Mouse (Mus musculus) MEL (cell line): Measurements from ENCODE around the gene Tmem274. TPM values are rescaled to one million over a fixed set of nuclear protein-coding genes. Genes with fewer than 3 reads are reported as not detected.

Experiments used
- DNase-seq: peaks from one replicate; pipeline ENCODE4 v3.0.0; 2011; ENCODE audit warnings: low read depth, low spot score
- H3K27ac ChIP-seq: 2 replicates; pipeline ENCODE4 v1.5.1; 2012; ENCODE audit warnings: low read depth, mild to moderate bottlenecking, control low read depth, low read length, moderate library complexity; ENCODE audit not compliant: control insufficient read depth
- H3K27me3 ChIP-seq, 2 experiments: fragments of 150-350 bp in 1 of 2; sonication (generic) in 1 of 2; 2 replicates each; pipeline ENCODE4 v1.6.1; 2012; ENCODE audit warnings: low read length in 2 of 2, mild to moderate bottlenecking in 2 of 2, improper control_type of control experiment in 1 of 2, moderate library complexity in 1 of 2; ENCODE audit not compliant: insufficient read depth in 2 of 2, control insufficient read depth in 1 of 2
- H3K36me3 ChIP-seq, 2 experiments: 2 replicates each; pipeline ENCODE4 v1.6.1; 2012 to 2014; ENCODE audit warnings: low read length in 2 of 2, improper control_type of control experiment in 1 of 2, inconsistent platforms in 1 of 2, mild to moderate bottlenecking in 1 of 2; ENCODE audit not compliant: insufficient read depth in 2 of 2, control insufficient read depth in 1 of 2
- H3K4me1 ChIP-seq, 2 experiments: fragments of 150-350 bp in 1 of 2; sonication (generic) in 1 of 2; 2 replicates each; pipeline ENCODE4 v1.6.1; 2012; ENCODE audit warnings: low read length in 2 of 2, improper control_type of control experiment in 1 of 2, mild to moderate bottlenecking in 1 of 2; ENCODE audit not compliant: insufficient read depth in 2 of 2, control insufficient read depth in 1 of 2
- H3K4me3 ChIP-seq, 2 experiments: fragments of 150-350 bp in 1 of 2; sonication (generic) in 1 of 2; 2 replicates each; pipeline ENCODE4 v1.5.1; 2012; ENCODE audit warnings: low read depth in 2 of 2, low read length in 2 of 2, mild to moderate bottlenecking in 2 of 2, moderate library complexity in 2 of 2, control low read depth in 1 of 2, improper control_type of control experiment in 1 of 2; ENCODE audit not compliant: control insufficient read depth in 1 of 2, insufficient read depth in 1 of 2
- H3K79me2 ChIP-seq: 2 replicates; pipeline ENCODE4 v1.6.1; 2012; ENCODE audit warnings: mild to moderate bottlenecking, low read length, moderate library complexity; ENCODE audit not compliant: control insufficient read depth, poor library complexity, insufficient read depth
- H3K9ac ChIP-seq: 2 replicates; pipeline ENCODE4 v1.6.1; 2012; ENCODE audit warnings: low read depth, mild to moderate bottlenecking, control low read depth, low read length, moderate library complexity; ENCODE audit not compliant: control insufficient read depth, poor library complexity, severe bottlenecking
- H3K9me3 ChIP-seq: fragments of 150-350 bp; sonication (generic); replicated peaks from 2 replicates; pipeline ENCODE4 v1.6.1; 2012; ENCODE audit warnings: mild to moderate bottlenecking, low read length, improper control_type of control experiment, moderate library complexity; ENCODE audit not compliant: insufficient read depth
- BHLHE40 ChIP-seq: IDR thresholded peaks from 2 replicates; pipeline ENCODE4 v1.6.1; 2012; ENCODE audit warnings: low read depth, mild to moderate bottlenecking, inconsistent platforms, low read length, improper control_type of control experiment, borderline replicate concordance
- CHD2 ChIP-seq: IDR thresholded peaks from 2 replicates; pipeline ENCODE4 v1.6.1; 2011; ENCODE audit warnings: low read length, improper control_type of control experiment
- E2F4 ChIP-seq: IDR thresholded peaks from 2 replicates; pipeline ENCODE4 v1.6.1; 2011; ENCODE audit warnings: low read depth, low read length, improper control_type of control experiment, borderline replicate concordance
- GABPA ChIP-seq: IDR thresholded peaks from 2 replicates; pipeline ENCODE4 v1.6.1; 2012; ENCODE audit warnings: low read depth, mild to moderate bottlenecking, inconsistent platforms, low read length, improper control_type of control experiment, moderate library complexity
- HCFC1 ChIP-seq: IDR thresholded peaks from 2 replicates; pipeline ENCODE4 v1.6.1; 2012; ENCODE audit warnings: low read depth, mild to moderate bottlenecking, inconsistent platforms, low read length, improper control_type of control experiment, moderate library complexity
- KAT2A ChIP-seq: conservative IDR thresholded peaks from 2 replicates; pipeline ENCODE4 v1.6.1; 2012; ENCODE audit warnings: low read depth, low read length, improper control_type of control experiment, inconsistent platforms
- MAFK ChIP-seq: IDR thresholded peaks from 2 replicates; pipeline ENCODE4 v1.6.1; 2011; ENCODE audit warnings: low read depth, mild to moderate bottlenecking, low read length, improper control_type of control experiment, borderline replicate concordance
- MAX ChIP-seq: IDR thresholded peaks from 2 replicates; pipeline ENCODE4 v1.6.1; 2011; ENCODE audit warnings: low read length, improper control_type of control experiment
- MXI1 ChIP-seq: IDR thresholded peaks from 2 replicates; pipeline ENCODE4 v1.6.1; 2011; ENCODE audit warnings: mild to moderate bottlenecking, low read depth, low read length, improper control_type of control experiment
- MYB ChIP-seq: IDR thresholded peaks from 2 replicates; pipeline ENCODE4 v1.6.1; 2011; ENCODE audit warnings: mild to moderate bottlenecking, low read depth, low read length, improper control_type of control experiment
- NELFE ChIP-seq: IDR thresholded peaks from 2 replicates; pipeline ENCODE4 v1.6.1; 2011; ENCODE audit warnings: low read depth, low read length, improper control_type of control experiment
- NRF1 ChIP-seq: IDR thresholded peaks from 2 replicates; pipeline ENCODE4 v1.6.1; 2014; ENCODE audit warnings: low read depth, mild to moderate bottlenecking, inconsistent platforms, low read length, improper control_type of control experiment, moderate library complexity; ENCODE audit not compliant: poor library complexity, insufficient read depth, severe bottlenecking
- POLR2AphosphoS2 ChIP-seq: IDR thresholded peaks from 2 replicates; pipeline ENCODE4 v1.6.1; 2011; ENCODE audit warnings: low read length, improper control_type of control experiment
- RAD21 ChIP-seq: IDR thresholded peaks from 2 replicates; pipeline ENCODE4 v1.6.1; 2011; ENCODE audit warnings: mild to moderate bottlenecking, low read depth, low read length, improper control_type of control experiment
- RCOR1 ChIP-seq: IDR thresholded peaks from 2 replicates; pipeline ENCODE4 v1.6.1; 2012; ENCODE audit warnings: low read depth, mild to moderate bottlenecking, inconsistent platforms, low read length, improper control_type of control experiment
- TAL1 ChIP-seq: IDR thresholded peaks from 2 replicates; pipeline ENCODE4 v1.6.1; 2012; ENCODE audit warnings: mild to moderate bottlenecking, inconsistent platforms, low read length, moderate library complexity, mixed read lengths
- TCF12 ChIP-seq: IDR thresholded peaks from 2 replicates; pipeline ENCODE4 v1.6.1; 2014; ENCODE audit warnings: low read depth, mild to moderate bottlenecking, inconsistent platforms, low read length, improper control_type of control experiment, moderate library complexity
- UBTF ChIP-seq: IDR thresholded peaks from 2 replicates; pipeline ENCODE4 v1.6.1; 2012; ENCODE audit warnings: low read depth, mild to moderate bottlenecking, inconsistent platforms, low read length, improper control_type of control experiment, moderate library complexity, borderline replicate concordance; ENCODE audit not compliant: insufficient read depth
- USF2 ChIP-seq, 2 experiments: IDR thresholded peaks; 2 replicates each; pipeline ENCODE4 v1.6.1; 2011 to 2012; ENCODE audit warnings: improper control_type of control experiment in 2 of 2, low read length in 2 of 2, borderline replicate concordance in 1 of 2, inconsistent platforms in 1 of 2, low read depth in 1 of 2, mild to moderate bottlenecking in 1 of 2; ENCODE audit not compliant: insufficient read depth in 1 of 2
- ZKSCAN1 ChIP-seq: IDR thresholded peaks from 2 replicates; pipeline ENCODE4 v1.6.1; 2012; ENCODE audit warnings: low read depth, mild to moderate bottlenecking, inconsistent platforms, low read length, improper control_type of control experiment, moderate library complexity
- polyA plus RNA-seq, 2 experiments: library from polyadenylated mRNA; stranded (reverse) in 1 of 2; unstranded in 1 of 2; fragments of >175 nt in 1 of 2; fragments of >200 nt in 1 of 2; gene quantifications; 2 replicates each; pipeline versions ENCODE4 v1.2.1 to v1.2.4; 2012; ENCODE audit warnings: low replicate concordance in 2 of 2, low read depth in 1 of 2; ENCODE audit not compliant: insufficient read length in 2 of 2, insufficient read depth in 1 of 2, missing spikeins in 1 of 2
- total RNA-seq: library from RNA; depleted of rRNA; stranded (reverse); fragments of 300-350 nt; gene quantifications from 2 replicates; pipeline ENCODE4 v1.2.3, GENCODE M21; 2012

Tmem274 gene
- total and polyA plus RNA-seq, 3 experiments = not detected

DNA sequence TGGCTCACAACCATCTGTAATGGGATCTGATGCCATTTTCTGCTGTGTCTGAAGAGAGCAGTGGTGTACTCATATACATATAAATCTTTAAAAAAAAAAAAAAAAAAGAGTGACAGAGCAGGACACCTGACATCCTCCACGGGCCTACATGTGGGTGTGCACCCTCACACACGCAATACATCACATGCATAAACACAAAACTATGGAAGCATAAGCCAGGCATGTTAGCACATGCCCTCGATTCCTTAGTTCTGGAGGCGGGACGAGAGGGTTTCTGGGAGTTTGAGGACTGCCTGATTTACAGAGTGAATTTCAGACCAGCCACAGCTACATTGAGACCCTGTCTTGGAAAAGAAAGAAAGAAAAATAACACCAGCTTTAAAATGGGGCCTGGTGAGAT lies 27.2 kb downstream of the Tmem274 start:
- H3K36me3 ChIP-seq = no peaks in the 10 kb centered on the region
- H3K79me2 ChIP-seq = no peaks in the 10 kb centered on the region
- TF ChIP-seq E2F4 (no peak), MAX (no peak), USF2 (IDR thresholded peaks at IDR 0.05; ENCODE audit: borderline replicate concordance in 1 of 2, insufficient read depth in 1 of 2, low read depth in 1 of 2, low read length in 2 of 2) (no peak), TAL1 (no peak), BHLHE40 (no peak), MAFK (no peak), POLR2AphosphoS2 (no peak), RAD21 (no peak), MXI1 (no peak), HCFC1 (no peak), RCOR1 (no peak), KAT2A (no peak), GABPA (no peak), TCF12 (no peak), UBTF (no peak), CHD2 (no peak), MYB (no peak), ZKSCAN1 (no peak), NELFE (no peak)
- TF ChIP-seq, all 39 proteins: peak for 0
- no peak overlapping the region for H3K9ac ChIP-seq
- H3K4me3 ChIP-seq = no peak overlapping the region
- no peaks in the 10 kb centered on the region for H3K9me3 ChIP-seq
- no peak for DNase-seq
- no peak overlapping the region for H3K27ac ChIP-seq
- H3K27me3 ChIP-seq = no peaks in the 10 kb centered on the region
- peaks cover 0 to 11% of the 10 kb centered on the region in 2 experiments; a peak in 2 of 4 replicates for H3K4me1 ChIP-seq

DNA sequence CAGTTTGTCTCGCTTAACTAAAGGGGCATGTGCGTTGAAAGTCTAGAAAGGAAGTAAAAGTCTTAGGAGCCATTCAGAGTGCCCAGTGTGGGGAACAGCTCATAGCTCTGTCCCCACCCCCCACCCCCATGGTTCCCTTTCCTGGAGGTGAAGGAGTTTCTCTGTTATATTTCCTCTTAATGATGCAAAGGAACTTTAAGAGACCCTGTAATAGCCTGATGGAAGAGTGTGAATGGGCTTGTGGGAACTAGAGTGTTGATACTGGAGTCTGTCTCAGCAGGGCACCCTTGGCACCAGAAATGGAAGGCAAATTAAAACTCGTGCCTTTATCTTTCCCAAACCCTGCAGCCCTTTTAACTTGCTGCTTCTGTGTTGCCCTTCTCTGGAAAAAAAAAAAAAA lies 27.7 kb downstream of the Tmem274 start:
- TF ChIP-seq RCOR1 (no peak), E2F4 (no peak), NRF1 (no peak), HCFC1 (no peak), POLR2AphosphoS2 (no peak)
- Histone ChIP-seq H3K79me2 (no peaks in the 10 kb centered on the region), H3K36me3 (no peaks in the 10 kb centered on the region), H3K27me3 (no peaks in the 10 kb centered on the region), H3K4me3 (no peak overlapping the region), H3K9me3 (no peaks in the 10 kb centered on the region), H3K4me1 (peaks cover 0 to 11% of the 10 kb centered on the region in 2 experiments; a peak in 2 of 4 replicates), H3K27ac (no peak overlapping the region), H3K9ac (no peak overlapping the region)
- DNase-seq = peak; percentile 39
